Mouse (Mus musculus): ENCODE measurements at regions not wholly inside any gene's neighbourhood (a gene's known extent, or its start where the extent isn't known, plus 50 kb on each side); places are given as distances from the start of the nearest gene placed in this dataset.

DNA sequence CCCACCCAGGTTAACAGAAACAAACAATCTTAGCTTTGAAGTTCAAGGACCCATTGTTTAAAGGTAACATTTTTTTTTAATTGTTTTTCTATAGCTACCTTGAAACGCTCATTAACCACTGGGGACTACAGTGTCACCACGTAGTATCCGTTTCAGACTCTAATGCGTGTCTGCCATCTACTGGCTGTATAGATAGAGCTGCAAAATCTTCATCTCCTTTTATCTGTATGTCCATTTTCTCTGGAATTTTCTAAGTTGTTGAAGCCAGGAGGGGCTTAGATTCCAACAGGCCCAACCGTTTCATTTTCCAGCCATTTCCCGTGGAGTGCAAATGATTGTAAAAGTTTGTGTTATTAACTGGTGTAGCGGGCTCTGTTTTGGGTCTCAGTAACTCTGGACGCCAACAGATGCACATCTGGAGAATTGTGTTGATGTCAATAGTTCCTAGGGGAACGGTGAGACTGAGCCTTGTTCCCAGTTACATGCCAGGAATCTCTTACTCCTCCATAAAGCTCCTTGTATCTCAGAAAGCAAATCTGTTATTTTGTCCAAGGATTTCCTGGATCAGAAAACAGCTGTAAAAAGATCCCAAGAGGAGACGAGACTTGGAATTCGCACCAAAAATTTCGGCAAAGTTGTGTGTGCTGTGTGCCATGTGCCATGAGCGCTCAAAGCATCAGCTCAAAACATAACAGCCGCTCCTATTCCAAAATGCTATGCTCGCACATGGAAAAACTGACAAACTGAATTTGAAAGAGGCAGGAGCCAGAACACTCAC is 158.8 kb upstream of the Phyhipl start:
- no peak for DNase-seq (ENCODE audit: low read depth, low spot score)

DNA sequence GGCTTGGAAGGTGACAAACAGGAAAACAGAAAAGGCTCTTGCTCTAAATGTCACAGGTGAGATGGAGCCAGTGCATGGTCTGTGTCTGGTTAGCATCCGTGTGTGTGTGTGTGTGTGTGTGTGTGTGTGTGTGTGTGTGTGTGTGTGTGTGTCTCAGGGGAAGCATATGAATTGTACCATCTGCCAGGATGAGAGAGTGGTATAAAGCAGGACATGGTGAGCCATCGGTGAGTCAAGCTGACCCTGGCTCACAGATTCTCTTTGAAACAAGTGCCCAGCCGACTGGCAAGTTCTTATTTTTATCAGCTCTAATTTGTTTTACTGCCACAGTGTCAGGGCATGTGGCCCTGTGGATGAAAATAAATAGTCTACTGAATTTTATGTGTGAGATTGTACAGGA is 153.6 kb upstream of the Phyhipl start:
- DNase-seq (ENCODE audit: low read depth, low spot score): no peak

DNA sequence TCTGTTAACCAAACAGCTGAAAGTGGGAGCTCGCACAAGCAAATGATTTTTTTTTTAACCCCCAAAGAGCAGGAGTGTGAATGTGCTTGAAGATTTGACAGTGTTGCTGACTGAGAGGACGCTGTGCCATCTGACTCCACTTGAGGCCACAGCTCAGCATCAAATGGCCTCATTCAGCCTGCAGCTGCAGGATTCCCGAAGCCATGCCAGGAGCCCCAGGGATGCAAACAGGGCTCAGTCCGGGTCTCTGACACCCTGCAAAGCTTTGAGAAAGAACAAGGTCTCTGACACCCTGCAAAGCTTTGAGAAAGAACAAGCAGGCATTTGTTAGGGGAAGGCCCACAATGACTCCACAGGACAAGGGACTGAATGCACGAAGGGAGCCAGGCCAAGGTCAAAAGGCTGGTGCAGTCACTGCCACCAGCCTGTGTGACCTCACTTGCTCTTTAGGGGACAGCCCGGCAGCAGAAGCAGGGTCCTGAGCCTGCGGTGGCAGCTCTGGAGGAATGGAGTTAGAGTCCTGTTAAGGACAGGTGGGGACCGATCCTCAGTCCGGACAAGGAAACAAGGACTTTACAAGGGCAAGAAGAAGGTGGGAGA is 151.1 kb upstream of the Phyhipl start:
- DNase-seq (ENCODE audit: low read depth, low spot score): peak; percentile 87

DNA sequence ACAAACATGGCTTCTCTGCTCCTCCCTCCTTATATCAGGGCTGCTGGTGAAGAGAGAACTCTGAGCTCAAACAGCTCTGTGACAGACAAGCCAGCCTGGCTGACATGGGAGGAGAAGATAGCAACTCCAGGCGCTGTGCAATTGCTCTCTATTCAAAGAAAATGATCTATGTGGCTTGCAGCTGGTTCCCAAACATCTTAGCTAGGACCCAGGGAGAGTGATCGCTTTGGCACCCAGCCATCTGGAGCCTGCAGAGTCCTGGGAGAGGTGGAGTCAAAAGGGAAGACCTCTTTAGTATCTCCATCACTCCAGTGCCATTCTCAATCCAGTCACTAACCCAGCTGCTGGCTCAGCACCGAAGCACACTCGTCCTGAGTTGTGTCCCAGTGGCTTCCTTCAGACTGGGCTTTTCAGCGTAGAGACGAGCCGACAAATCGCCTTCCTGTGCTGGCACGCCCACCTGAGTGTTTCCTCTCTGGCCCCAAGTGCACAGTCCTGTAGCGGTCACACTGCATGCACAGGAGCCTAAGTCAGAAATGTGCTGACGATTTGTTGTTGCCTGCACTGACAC is 145.1 kb upstream of the Phyhipl start:
- DNase-seq (ENCODE audit: low read depth, low spot score): peak; percentile 26

DNA sequence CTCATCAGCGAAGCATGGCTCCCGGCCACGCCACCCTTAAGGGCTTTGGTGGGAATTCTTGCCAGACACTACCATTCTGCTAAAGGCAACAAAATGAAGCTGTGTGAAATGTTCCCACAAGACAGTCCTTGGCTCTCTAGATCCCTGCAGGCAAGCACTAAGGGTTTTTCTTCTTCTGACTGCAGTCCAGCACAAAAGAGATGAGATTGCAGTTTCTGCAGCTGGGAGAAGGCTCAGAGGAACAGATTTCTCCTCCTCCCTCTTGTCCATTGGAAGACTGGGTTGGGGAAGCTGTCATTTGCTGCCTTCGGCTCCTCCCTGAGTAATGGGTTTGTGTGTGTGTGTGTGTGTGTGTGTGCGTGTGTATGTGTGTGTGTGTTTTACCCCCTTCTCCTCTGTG is 144.1 kb upstream of the Phyhipl start:
- DNase-seq (ENCODE audit: low read depth, low spot score): peak; percentile 60

DNA sequence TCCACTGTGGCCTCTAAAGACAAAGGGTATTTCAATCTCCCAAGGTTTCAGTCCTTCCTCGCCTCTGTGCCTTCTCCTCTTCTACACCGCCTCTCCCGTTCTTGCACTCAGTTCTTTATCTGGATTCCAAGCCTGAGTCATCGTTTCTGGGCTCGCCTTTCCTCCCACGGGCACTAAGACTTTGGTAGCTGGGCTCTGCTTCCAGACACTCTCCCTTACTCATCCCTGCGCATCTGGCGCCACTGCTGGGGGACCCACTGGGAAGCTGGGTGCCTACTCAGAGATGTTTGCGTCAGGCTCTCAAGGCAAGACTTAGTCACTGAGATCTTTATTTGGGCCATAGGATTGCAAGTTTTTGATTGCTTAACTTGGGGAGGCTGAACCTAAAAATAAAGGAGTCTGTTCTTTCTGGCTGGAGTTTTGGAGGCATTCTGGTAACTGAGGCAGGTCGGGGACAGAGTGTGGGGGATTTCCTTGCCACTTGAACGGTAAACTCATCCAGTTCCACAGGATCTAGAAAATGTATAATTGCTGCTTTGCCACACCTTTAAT is 143.5 kb upstream of the Phyhipl start:
- DNase-seq (ENCODE audit: low read depth, low spot score): peak; percentile 94

DNA sequence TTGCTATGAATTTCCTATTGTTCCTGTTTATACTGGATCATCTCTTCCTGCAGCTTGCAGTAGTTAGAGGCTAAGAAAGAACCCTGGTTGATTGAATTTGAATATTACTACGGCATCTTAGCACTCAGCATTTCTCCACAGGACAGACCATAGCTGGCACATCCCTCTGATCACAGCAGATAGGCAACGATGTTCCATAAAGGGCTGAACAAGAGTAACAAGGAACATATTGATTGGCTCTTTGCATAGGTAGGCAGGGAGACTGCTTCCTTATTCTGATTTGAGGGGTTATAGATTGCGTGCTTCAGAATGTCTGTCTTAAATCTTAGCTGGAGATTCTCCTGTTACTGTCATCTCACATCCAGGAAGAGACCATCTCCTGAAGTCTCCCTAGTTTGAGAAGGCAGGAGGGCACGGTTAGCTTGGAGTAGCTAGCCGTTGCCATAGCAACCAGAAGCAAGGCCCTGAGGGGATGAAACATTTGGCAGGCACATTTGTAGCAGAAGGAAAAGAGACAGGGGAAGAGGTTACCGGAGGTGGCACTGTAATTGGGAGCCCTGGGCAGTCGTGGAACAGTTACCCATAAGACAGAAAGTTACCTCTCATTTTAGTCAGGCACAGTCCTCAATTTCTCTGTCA is 133.2 kb upstream of the Phyhipl start:
- DNase-seq (ENCODE audit: low read depth, low spot score): no peak

DNA sequence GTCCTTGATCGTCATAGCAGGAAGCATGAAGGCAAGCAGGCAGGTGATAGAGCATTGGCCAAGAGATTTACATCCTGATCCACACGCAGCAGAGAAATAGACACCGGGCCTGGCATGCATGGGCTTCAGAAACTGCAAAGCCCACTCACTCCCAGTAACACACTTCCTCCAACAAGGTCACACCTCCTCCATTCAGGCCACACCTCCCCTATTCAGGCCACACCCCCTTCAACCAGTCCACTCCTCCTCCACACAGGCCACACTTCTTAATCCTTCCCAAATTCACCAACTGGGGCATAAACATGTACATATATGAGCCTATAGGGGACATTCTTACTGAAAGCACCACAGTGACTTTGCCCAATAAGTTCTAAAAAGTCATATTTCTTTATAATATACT is 125.3 kb upstream of the Phyhipl start:
- DNase-seq (ENCODE audit: low read depth, low spot score): no peak

DNA sequence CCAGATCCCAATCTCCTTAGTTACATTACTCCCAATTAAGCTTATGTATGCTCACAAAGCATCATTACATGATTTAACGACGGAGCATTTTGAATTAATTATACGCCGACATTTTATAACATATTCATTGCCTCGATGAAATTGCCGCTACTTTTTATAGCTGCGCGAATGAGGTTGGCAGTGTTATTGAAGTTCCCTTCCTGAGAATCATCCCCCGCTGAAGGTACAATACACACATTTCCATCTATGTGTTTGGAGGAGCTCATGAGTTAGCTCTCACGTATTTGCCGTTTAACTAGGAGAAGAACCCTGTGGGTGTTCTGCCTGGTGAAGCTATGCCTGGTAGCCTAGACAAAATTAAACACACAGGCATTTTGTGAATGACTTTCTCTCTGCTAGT is 122.8 kb upstream of the Phyhipl start:
- peak; percentile 54 for DNase-seq (ENCODE audit: low read depth, low spot score)

DNA sequence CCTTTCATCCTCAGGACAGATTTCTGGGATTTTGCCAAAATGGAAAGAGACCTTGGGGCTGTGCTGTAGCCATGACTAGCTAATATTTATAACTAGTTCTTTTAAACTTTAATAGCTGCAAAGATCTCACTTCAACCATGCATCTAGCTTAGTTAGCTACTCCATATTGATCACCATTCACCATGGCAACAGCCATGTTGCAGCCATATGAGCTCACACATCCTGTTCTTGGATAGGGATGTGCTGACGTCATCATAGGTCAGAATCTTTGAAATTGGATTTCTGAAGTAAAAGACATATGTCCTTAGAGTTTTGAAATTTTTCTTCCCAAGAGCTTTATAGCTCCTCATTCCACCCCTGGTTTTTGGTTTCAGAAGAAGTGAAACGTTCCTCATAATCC is 118.8 kb upstream of the Phyhipl start:
- no peak for DNase-seq (ENCODE audit: low read depth, low spot score)

DNA sequence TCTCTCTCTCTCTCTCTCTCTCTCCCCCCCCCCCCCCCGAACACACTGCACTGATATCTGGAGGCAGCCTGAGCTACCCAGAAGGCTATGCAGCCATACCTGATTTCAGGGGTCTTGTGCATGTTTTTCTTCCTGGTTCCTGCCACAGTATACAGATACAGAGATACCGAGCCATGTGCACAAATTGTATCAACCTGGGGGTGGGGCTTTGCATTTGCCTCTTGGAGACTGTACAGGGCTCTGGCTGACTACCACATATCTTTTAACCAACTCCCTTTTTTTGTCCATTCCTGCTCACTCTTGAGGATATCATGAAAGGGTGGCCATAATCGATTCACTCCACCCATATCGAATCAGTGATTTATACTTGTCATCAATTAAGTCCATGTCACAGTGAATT is 118.4 kb upstream of the Phyhipl start:
- DNase-seq (ENCODE audit: low read depth, low spot score): no peak

DNA sequence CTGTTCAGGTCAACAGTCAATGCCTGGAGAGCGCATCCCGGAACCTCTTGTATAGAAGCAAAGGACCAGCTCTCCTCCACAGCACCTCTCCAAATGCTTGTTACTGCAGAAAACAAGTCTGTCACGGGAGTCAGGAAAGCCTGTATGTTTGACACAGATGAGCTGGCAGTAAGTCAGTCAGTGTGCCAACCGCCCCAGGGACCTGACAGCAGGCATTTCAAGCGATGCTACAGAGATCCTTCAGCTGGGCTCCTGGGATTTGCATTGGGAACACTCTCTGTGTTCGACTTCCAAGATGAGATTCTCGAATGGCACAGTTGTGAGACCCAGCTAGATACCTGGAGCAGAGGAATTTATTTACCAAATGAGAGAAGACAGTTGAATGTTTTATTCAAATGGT is 111.7 kb upstream of the Phyhipl start:
- no peak for DNase-seq (ENCODE audit: low read depth, low spot score)

DNA sequence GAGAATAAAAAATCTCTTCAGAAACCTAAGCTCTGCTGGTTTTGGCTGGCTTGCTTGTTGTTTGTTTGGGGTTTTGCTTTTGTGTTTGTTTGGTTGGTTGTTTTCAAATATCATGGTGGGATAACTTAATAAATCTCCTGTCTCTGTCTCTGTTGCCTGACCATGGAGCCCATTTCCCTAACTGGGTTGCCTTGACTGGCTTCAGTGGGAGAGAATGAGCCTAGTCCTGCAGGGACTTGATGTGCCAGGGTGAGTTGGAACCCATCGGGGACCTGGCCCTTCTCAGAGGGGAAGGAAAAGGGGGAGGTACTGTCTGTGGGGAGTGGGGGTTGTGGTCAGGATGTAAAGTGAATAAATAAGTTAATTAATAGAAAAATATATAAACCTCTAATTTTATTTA is 111.1 kb upstream of the Phyhipl start:
- DNase-seq (ENCODE audit: low read depth, low spot score): no peak

DNA sequence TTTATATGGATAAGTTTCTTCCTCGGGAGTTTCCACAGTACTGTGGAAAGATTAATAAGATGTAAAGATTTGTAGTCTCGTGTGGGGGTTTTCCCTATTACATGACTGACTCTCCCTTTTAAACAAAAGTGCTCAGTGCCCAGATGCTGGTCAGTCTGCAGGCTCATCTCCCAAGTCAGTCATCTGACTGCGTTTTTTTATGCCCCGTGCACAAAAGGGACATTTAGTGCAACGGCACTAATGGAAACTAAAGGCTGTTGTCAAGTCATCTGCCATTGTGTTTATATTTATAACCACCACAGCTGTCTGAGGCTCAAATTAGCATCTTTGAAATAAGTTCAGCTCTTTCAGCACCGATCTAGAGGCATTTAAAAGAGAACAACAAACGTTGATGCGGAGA is 110.7 kb upstream of the Phyhipl start:
- DNase-seq (ENCODE audit: low read depth, low spot score): peak; percentile 79

DNA sequence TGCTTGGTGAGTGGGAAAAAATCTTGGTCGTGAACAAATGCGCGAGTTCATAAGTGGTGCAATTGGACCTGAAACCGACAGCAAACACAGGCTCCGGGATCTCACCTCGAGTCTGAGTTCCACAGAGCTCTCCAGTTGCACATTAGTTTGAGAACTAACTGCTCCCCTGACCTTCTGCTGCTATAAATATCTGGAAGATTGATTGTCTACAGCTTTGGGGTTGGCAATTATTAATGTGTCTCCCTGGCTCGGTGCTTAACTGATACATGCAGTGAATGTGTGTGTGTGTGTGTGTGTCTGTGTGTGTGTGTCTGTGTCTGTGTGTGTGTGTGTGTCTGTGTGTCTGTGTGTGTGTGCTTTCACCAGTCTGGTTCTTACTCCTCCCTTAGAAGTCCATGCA is 107.4 kb upstream of the Phyhipl start:
- no peak for DNase-seq (ENCODE audit: low read depth, low spot score)

DNA sequence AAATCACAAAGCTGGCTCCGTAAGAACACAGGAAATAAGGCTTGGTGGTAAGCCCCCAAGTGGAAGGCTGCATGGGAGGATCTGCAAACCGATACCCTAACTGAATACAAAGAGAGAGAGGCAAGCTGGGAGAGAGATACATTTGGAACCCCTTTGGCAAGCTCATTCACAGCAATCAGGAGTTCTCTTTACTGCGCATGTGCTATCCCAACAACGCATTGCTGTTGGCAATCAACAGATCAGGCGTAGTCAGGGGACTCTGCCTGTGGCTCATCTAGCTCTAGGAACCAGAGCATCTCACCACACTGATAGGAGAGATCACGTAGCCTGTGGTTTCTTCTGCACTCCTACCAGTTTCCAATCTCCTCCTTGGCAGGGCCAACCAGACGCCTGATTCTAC is 103.9 kb upstream of the Phyhipl start:
- no peak for DNase-seq (ENCODE audit: low read depth, low spot score)

DNA sequence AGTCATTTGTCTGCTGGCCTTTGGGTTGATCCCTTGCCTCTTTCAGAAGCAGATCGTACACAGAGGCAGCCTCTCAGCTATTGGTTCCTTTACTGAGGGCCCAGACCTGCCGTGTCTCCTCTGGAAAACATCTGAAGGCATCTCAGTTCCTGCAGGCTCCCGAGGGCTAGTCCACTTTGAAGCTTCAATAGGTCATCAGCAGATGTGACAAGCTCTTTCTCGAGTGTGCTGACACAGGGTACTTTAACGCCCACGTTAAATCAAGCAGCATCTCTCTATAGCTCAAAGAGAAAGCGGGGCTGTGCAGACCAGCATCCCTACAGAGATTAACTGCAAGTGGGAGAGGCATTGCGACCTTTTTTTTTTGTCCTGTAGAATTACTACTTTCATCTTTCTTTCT is 96.0 kb upstream of the Phyhipl start:
- DNase-seq (ENCODE audit: low read depth, low spot score): no peak

DNA sequence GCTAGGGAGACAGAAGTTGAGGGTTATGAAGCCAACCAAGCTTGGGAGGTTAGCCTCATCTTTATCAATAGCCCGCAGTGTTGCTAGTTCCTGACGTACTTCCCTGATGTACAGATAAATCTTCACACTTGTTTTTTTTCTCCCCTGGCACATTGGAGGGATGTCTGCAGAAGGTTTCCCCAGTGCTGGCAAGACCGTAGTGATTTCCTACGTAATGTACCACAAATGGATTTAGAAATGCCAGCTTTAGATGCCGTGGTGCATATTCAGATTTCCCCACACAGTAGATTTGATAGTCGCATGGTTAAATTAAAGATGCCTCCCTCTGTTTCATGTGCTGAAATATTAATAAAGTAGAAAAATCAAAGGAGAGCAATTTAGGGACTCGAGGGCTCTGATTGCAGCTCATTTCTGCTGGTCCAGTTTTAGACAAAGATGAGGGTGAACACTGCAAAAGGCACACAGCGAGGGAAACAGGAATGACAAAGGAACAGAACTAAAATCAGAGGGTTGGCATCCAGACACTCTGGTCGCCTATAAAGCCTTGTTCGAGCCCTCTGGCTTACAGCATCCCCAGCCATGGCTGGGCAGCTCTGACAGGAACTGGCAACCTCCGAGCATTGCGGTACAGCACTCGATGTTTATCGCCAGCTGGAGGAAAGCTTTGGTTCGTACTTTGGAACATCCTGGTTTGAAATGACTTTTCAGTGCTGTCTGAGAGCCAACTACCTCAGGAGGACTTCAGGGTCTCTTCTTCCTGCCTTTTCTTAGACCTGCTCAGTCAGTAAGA is 94.8 kb upstream of the Phyhipl start:
- DNase-seq (ENCODE audit: low read depth, low spot score): peak; percentile 55

DNA sequence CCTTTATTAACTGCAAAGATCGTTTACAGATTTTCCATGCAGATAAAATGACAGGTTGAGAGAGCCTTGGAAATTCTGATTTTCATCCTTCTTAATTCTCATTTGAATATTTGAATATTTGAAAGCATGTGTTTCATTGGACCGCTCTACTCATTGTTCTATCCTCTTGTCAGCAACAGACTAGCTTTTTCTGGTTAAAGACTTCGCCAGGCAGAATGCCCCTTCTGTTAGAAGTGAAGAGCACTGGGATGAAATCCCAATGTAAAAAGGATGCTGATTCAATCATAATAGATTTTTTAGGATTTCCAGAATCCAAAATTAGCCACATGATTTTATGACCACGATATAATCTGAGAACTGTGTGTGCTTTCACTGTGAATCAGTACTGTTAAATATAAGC is 90.8 kb upstream of the Phyhipl start:
- no peak for DNase-seq (ENCODE audit: low read depth, low spot score)

DNA sequence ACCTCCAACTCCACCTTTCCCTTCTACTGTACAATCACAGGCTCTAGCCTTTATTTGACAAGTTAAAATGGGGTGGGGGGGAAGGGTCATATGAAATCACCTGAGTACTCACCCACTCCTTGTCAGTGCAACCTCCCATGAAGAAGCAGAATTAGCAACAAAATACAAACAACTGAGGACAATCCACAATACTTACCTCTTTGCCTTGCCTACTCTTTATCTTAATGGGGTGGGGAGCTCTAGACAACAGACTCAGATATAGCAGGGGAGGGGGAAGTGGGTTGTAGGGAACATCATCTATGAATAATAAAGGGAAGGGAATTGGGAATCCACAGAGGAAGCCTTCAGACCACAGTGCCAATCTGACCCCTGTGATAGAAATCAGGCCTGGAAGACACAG is 86.1 kb upstream of the Phyhipl start:
- no peak for DNase-seq (ENCODE audit: low read depth, low spot score)

DNA sequence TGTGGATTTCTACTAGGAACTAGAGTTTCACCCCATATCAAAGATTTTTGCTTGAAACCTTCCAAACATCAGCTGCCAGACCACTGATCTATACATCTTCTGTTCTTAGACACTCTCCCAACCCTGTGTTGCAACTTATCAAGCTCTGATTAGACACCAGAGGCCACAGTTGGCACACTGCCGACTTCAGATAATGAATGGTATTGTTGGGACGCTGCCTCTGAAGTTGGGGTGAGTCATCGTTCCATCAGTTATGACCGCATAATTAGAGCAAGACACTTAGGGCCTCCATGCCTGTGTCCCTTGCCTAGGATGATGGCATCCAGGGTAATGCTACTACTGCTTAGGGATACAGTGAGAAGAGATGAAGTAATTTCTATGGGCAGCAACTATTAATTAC is 84.3 kb upstream of the Phyhipl start:
- peak; percentile 66 for DNase-seq (ENCODE audit: low read depth, low spot score)
